Mouse (Mus musculus) heart, adult 2 months (tissue): ENCODE data around the gene Kif18b.

Source experiments
- EP300 ChIP-seq: fragments of 200-500 bp; IDR thresholded peaks from 2 replicates; pipeline ENCODE4 v1.6.1; 2011; ENCODE audit warnings: low read depth, low read length, control low read depth; ENCODE audit not compliant: insufficient read depth
- POLR2A ChIP-seq: fragments of 200-500 bp; IDR thresholded peaks from 2 replicates; pipeline ENCODE4 v1.6.1; 2011; ENCODE audit warnings: mild to moderate bottlenecking, low read depth, low read length, control low read depth; ENCODE audit not compliant: insufficient read depth

- TF ChIP-seq POLR2A (no peak), EP300 (no peak)
Measured at GRCm38 (mm10) chr11:102948043-102948961, 23.4 kb upstream of the Kif18b start.
